Mouse (Mus musculus): ENCODE data around the gene 1600014C23Rik.

- TF ChIP-seq POLR2A (IDR thresholded peaks at IDR 0.05; ENCODE audit: insufficient read depth, low read length) (no peak), CTCF (IDR thresholded peaks at IDR 0.05; ENCODE audit: low read depth, low read length) (no peak)
These were observed 32.3 kb upstream of the 1600014C23Rik start for GRCm38 (mm10) chr17:45765914-45766313.

All from ES-Bruce4 (cell line).